Mouse (Mus musculus) Muller cell, postnatal 12 days (primary cell): ENCODE measurements around the gene Lgmn.

Experiments
- DNase-seq: peaks from one replicate; pipeline ENCODE4 v3.0.0-alpha.2; 2015; ENCODE audit errors: inconsistent ontology term

Lgmn gene

DNA sequence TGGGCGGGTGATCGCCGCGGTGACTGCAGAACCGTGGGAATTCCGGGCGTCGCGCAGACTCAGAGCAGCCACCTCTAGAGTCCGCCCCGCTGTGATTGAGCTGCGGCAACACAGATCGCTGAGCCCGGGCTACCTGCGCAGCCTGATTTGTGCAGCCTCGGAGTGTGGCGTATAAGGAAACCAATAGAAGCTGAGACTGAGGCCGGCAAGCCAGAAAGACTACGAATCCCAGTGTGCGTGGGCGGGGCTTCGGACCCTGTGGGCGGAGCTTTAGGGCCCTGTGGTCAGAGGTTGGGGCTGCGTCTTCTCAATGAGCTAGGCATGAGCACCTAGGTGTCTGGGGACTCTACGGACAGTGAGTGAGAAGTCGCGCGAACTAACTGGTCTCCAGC, at the start of gene Lgmn:
Gene Lgmn (minus strand): TSS at position 182 of the 392 bp plus-strand sequence.
- peak; percentile 99 for DNase-seq

DNA sequence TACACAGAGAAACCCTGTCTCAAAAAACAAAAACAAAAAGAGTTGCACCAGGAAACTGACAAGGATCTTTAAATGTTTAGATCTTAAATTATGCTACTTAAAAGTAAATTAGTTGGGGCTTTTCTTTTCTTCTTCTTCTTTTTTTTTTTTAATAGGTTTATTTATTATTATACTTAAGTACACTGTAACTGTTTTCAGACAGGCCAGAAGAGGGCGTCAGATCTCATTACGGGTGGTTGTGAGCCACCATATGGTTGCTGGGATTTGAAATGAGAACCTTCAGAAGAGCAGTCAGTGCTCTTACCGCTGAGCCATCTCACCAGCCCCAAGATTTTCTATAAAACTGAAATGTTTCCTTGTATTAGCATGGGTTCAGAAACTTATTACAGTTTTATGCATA, 45.3 kb upstream of the Lgmn start:
- DNase-seq = no peak

DNA sequence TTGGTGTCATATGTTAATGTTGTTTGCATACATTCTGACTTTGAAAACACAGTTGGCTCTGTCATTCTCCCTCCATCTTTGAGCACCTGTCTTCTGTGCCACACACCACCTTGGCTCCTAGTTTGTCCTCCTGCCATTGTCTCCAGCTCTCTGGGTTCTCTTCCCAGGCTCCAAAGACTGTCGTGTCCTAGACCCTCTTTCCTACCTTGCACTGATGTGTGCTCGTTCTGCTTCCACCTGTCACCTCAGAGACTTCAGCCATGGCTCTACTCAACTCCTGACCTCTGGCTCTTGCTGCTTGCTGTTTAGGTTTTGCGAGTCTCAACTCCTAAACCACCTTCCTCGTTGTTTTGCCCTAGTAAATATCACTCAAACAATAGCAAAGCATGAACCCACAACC, 40.9 kb upstream of the Lgmn start:
- no peak for DNase-seq

DNA sequence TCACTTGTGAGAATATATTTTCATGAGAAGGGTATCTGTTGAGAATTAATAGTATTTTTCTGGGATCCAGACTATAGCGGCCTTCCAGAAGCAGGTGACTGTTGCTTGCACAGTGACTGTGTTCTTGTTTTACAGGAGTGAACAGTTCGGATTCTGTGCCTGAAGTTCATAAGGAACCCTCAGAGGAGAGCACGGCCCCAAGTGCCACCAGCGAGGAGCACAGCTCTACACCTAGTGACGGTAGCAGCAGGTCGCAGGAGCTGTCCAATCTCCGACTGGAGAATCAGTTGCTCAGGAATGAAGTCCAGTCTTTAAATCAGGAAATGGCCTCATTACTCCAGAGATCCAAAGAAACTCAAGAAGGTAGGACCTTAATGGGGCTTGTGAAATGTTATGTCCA, 34.8 kb upstream of the Lgmn start:
- no peak for DNase-seq

GRCm38 (mm10) chr12:102468894-102469764, 29.5 kb upstream of the Lgmn start, which contains the start of gene Golga5:
Golga5 (plus strand) TSS chr12:102469135.
- peak; percentile 99 for DNase-seq

DNA sequence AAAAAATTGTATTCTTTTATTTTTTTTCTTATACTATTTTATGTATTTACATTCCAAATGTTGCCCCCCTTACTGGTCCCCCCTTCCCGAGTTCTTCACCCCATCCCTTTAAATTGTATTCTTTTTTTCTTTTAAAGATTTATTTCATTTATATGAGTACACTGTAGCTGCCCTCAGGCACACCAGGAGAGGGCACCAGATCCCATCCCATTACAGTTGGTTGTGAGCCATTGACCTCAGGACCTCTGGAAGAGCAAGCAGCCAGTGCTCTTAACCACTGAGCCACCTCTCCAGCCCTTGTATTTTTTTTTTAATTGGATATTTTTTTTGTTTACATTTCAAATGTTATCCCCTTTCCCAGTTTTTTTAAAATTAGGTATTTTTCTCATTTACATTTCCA, 28.5 kb upstream of the Lgmn start:
- no peak for DNase-seq

- DNase-seq = no peak
Measured at GRCm38 (mm10) chr12:102464650-102465049, 25.0 kb upstream of the Lgmn start.

GRCm38 (mm10) chr12:102461177-102461576, 21.6 kb upstream of the Lgmn start:
- DNase-seq = peak; percentile 9

- DNase-seq = no peak
Measured at GRCm38 (mm10) chr12:102460014-102460413, 20.4 kb upstream of the Lgmn start.

DNA sequence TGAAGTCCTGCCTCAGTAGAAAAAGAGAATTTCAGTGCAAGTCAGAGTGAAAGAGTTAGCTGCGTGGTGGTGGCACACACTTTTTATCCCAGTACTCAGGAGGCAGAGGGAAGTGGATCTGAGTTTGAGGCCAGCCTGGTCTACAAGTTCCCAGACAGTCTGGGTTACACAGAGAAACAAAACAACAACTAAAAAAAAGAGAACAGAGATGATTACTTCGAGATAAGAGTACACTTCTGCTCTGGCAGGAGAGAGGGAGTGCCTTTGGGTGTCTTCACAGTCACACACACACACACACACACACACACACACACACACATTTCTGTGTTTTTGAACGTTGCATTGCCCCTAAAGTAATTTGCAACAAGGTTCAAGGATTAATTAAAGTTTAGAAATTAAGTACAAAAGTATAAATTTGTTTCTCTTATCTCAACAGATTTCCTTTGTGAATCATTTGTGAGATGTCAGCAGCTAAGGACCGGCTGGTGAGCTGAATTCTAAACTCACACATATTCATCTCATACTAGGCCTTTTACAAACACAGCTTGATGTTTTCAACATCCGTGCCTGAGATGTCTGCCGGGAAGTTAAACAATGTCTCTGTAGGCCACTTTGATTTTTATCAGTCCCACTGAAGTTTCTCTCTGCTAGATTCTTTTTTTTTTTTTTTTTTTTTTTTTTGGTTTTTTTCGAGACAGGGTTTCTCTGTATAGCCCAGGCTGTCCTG, 17.0 kb upstream of the Lgmn start:
- no peak for DNase-seq

GRCm38 (mm10) chr12:102453581-102453980, 14.0 kb upstream of the Lgmn start:
- no peak for DNase-seq

DNA sequence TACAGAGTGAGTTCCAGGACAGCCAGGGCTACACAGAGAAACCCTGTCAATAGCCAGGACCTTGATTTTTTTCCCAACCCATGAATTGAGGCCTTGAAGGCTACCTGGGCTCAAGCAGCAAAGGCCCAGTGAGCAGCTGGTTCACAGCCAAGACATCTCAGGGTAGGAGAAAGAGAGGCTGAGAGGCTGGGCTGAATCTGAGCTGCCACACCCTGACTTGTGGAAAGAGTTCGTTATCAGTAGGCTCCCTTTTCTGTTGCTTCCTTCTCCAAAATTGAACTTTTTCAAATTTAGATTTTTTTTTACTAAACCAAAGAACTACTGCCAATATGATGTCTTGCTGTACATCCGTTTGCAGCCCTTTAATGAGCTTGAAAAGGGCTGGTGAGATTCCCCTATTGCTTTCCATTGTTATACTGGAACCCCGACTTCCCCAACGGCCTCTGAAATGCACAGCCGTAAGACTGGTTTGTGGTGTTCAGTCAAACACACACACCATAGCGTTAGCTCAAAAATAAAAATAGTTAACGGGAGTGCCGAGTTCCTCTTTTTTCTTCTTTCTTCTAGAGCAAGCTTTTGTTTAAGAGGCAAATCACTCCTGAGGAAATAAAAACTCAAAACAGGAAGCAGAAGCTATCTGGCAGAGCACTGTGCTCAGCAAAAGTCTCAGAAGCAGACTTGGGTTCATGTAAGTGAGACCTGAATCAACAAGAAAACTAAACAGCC, 11.7 kb upstream of the Lgmn start:
- DNase-seq = no peak

DNA sequence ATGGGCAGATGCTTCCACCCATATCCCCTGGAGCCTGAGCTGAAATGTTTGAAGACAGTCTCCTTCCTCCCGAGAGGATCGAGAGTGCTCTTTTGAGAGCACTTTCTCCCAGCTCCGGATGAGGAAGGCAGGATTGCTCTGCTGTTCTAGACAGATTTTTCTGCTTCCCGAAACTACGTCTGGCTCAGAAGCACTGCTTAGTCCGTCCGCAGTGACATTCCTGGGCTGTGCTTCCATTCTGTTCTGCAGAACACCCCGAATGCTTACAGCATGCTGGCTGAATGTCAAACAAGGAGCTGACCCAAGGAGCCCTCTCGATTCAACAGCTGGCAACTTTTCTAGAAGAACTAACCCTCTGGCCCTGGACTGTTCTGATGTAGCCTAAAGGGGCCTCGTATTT, 10.8 kb upstream of the Lgmn start:
- no peak for DNase-seq

GRCm38 (mm10) chr12:102445436-102445835, 5.8 kb upstream of the Lgmn start:
- DNase-seq = no peak

- DNase-seq = no peak
Measured at GRCm38 (mm10) chr12:102443676-102444075, 4.1 kb upstream of the Lgmn start.

- DNase-seq = no peak
Measured at GRCm38 (mm10) chr12:102442639-102443038, 3.0 kb upstream of the Lgmn start.

GRCm38 (mm10) chr12:102441141-102441540, 1.5 kb upstream of the Lgmn start:
- no peak for DNase-seq

DNA sequence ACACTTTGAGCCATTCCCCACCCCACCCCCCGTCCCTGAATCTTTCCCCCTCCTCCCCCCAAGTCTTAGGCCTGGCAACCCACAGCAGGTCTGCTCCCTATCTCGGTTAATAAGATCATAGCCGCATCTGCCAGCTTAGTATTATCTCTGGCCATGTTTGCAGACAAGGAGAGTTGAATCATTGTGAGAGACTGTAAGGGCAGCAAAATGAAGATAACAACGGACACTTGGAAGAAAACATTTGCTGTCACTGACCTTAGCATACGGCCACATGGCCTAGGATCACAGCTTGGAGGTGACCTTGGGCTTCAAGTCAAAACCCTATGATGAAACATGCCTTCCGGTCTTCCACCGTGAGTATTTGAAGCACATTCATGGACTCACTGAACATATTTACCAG, 938 bp upstream of the Lgmn start:
- DNase-seq = no peak

DNA sequence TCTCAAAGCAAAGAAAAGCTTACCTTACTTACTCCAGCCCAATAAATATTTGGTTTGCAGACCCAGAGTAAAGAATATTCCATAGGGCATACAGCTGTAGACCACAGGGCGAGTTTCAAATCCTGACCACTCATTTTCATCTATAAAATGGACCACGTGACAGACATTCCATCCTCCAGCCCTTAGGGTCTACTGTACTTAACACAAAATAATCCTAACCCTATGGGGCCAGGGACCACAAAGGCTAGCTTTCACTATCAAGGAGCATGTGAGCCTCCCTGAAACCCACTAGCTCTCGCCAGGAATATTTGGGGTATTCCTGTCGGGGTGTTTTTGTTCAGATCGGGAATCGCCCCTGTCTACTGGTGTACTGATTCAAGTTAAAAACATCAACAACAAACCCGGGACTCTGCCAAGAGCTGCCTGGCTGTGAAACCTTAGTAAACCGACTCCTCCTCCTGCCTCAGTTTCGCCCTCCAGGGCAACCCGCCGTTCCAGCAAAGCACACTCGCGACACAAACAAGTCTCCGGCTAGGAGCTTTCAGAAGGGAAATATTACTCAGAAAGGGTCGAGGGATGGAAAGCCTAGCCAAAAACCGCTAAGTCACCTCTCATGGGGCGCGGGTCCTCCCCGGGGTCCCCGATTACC, 506 bp downstream of the Lgmn start:
- no peak for DNase-seq

DNA sequence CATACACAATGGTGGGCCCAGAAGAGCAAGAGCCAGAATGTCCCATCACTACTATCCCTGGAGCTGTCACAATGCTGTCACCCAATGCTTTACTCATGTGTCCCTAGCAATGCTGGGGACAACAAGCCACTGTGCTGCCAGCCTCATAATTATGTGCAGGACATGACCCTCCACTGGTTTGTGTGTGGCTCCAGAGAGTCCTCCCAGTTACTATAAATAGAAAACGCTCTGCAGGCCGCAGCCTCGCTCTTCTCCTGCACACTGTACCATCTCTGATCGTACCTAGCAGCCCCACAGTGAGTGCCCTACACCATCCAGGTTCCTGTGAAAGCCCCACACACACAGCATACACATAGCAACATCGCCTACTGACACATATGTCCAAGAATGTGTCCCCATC, 1.7 kb downstream of the Lgmn start:
- DNase-seq = peak; percentile 38

DNA sequence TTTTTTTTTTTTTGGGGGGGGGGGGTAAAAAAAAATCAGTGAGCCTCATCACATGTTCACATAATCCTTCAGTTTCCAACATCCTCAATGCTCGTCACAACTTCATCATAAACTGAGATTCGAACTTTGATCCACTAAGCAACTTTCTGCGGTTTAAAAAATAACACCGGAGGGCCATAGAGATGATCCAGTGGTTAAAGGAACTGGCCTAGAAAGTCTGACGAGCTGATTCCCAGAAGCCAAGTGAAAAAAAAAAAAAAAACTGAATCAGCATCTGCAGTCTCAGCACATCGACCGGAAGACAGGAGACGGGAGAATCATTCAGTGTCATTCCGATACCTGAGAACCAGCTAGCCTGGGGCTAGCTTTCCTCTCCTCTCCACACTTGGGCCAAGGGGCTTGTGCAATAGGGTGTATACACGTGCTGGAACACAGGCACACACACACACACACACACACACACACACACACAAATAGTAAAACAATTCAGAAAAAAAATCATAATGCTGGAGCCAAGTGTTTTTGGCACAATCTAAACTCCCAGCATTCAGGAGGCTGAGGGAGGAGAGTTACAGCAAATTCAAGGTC, 2.6 kb downstream of the Lgmn start:
- DNase-seq = no peak
